Mouse (Mus musculus) cerebellum, postnatal 36 days (tissue): ENCODE data around the gene Scly.
A peak's percentile ranks its signal among the peaks of the same experiment; 100 is the strongest.

ENCODE experiments used
- DNase-seq, 2 experiments: peaks; one replicate each; pipeline ENCODE4 v3.0.0; 2021 to 2022; ENCODE audit warnings: mixed read lengths in 2 of 2

The Scly gene

GRCm38 (mm10) chr1:91364822-91365644 is 66.9 kb downstream of the Scly start:
- DNase-seq = no peak

GRCm38 (mm10) chr1:91365816-91366214 is 67.7 kb downstream of the Scly start:
- DNase-seq = no peak

GRCm38 (mm10) chr1:91366215-91367108 is 68.3 kb downstream of the Scly start, which contains the start of gene Erfe:
Erfe (plus strand) TSS chr1:91366430.
- DNase-seq = peak in 1 of 2 experiments; percentile 38

GRCm38 (mm10) chr1:91367295-91367694 is 69.2 kb downstream of the Scly start:
- no peak for DNase-seq

GRCm38 (mm10) chr1:91369408-91369807 is 71.3 kb downstream of the Scly start:
- DNase-seq = no peak

- no peak for DNase-seq
These were observed 71.9 kb downstream of the Scly start for GRCm38 (mm10) chr1:91370055-91370454.
